Mouse (Mus musculus) midbrain, postnatal 0 days (tissue): Measurements from ENCODE around the gene Kalrn. TPM values are rescaled to one million over a fixed set of nuclear protein-coding genes. Genes with fewer than 3 reads are reported as not detected.

ENCODE experiments used
- ATAC-seq: fragments of 200-750 bp; cut with Nextera tagmentation; 2 replicates; pipeline ENCODE4 v1.8.0; 2017; ENCODE audit warnings: moderate number of reproducible peaks, mild to moderate bottlenecking, moderate TSS enrichment, moderate library complexity; ENCODE audit not compliant: low FRiP score
- DNase-seq: peaks from one replicate; pipeline ENCODE4 v3.0.0-alpha.2; 2015; ENCODE audit warnings: low spot score
- H3K27ac ChIP-seq: fragments of 300-500 bp; sonication (generic); 2 replicates; pipeline ENCODE4 v1.5.1; 2014; ENCODE audit warnings: low read depth, mild to moderate bottlenecking, low read length, mixed read lengths
- H3K27me3 ChIP-seq: fragments of 300-500 bp; sonication (generic); 2 replicates; pipeline ENCODE4 v1.6.1; 2014; ENCODE audit warnings: low read length, control low read depth, mixed read lengths; ENCODE audit not compliant: insufficient read depth
- H3K36me3 ChIP-seq: fragments of 300-500 bp; sonication (generic); 2 replicates; pipeline ENCODE4 v1.6.1; 2014; ENCODE audit warnings: low read length, control low read depth, mixed read lengths; ENCODE audit not compliant: insufficient read depth
- H3K4me1 ChIP-seq: fragments of 300-500 bp; sonication (generic); 2 replicates; pipeline ENCODE4 v1.6.1; 2014; ENCODE audit warnings: mild to moderate bottlenecking, control low read depth, antibody characterized with exemption, low read length, mixed read lengths; ENCODE audit not compliant: insufficient read depth
- H3K4me2 ChIP-seq: fragments of 300-500 bp; sonication (generic); 2 replicates; pipeline ENCODE4 v1.6.1; 2014; ENCODE audit warnings: low read depth, mild to moderate bottlenecking, low read length, mixed read lengths; ENCODE audit not compliant: poor library complexity, severe bottlenecking
- H3K4me3 ChIP-seq: fragments of 300-500 bp; sonication (generic); 2 replicates; pipeline ENCODE4 v1.5.1; 2014; ENCODE audit warnings: low read depth, mild to moderate bottlenecking, low read length, moderate library complexity
- H3K9ac ChIP-seq: fragments of 300-500 bp; sonication (generic); replicated peaks from 2 replicates; pipeline ENCODE4 v1.6.1; 2014; ENCODE audit warnings: mild to moderate bottlenecking, low read length, moderate library complexity, mixed read lengths; ENCODE audit not compliant: poor library complexity, severe bottlenecking
- H3K9me3 ChIP-seq: fragments of 300-500 bp; sonication (generic); 2 replicates; pipeline ENCODE4 v1.6.1; 2016; ENCODE audit warnings: low read length, control low read depth
- CTCF ChIP-seq: IDR thresholded peaks from 2 replicates; pipeline ENCODE4 v1.5.1; 2016; ENCODE audit warnings: antibody characterized with exemption, mild to moderate bottlenecking
- WGBS: fragments of 180-500 bp; shearing (Covaris S2); extraction: QIAGEN DNeasy Blood & Tissue Kit; methylation state at CpG from one replicate; pipeline ENCODE4 v1.1.7; 2014; 5-methylcytosine and 5-hydroxymethylcytosine counted together
- polyA plus RNA-seq: library from polyadenylated mRNA; unstranded; fragments of >200 nt; fragmentation: Nextera tagmentation; extraction: Ambion mirVana; gene quantifications from 2 replicates; pipeline ENCODE4 v1.2.1, GENCODE M21; 2015
- total RNA-seq: library from RNA; depleted of rRNA; stranded (reverse); fragments of >200 nt; gene quantifications from 2 replicates; pipeline ENCODE4 v1.2.3, GENCODE M21; 2014

Kalrn gene
- total and polyA plus RNA-seq, 2 experiments from 2014 or later, result 23.6 to 128 TPM

DNA sequence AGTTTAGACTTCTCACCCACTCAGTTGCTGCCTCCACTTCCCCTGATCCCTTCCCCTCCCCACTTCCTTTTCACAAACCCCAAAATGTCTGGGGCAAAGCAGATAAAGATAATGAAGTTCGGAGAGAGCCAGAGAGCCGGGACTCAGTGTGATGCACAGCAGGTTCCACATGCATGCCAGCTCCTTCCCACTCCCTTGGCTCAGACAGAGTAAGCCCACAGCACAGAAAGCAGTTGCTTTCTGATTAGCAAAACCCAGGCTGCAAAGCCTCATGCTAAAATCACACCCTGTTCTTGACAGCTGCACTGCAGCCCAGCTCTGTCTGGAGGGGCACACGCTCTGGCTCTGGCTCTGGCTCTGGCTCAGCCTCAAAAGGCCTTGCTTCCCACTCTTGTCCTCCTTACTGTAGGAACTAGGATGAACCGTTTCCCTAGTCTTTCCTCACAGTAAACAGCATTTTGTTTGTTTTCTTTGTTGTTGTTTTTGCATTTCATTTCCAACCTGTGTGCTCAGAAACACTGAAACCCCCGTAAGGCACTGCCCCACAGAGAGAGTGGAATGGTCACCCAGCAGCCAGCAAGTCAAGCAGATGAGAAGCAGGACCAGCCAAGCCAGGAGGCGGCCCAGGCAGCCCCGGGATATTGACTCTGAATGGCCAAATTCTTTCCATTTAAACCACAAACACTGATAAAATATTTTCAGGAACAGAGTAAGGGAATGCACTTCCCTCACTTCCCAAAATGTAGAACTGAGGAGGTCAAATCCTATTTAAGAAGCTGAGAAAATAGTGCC, 230.8 kb downstream of the Kalrn start:
- peak; percentile 72 for DNase-seq
- Histone ChIP-seq H3K9me3 (no peaks in the 10 kb centered on the region), H3K4me2 (no peak overlapping the region), H3K4me3 (no peak overlapping the region), H3K36me3 (no peaks in the 10 kb centered on the region), H3K9ac (no peak overlapping the region), H3K27ac (no peak overlapping the region), H3K4me1 (peaks cover 12% of the 10 kb centered on the region; the same call in 1 of the 2 replicates), H3K27me3 (no peaks in the 10 kb centered on the region)
- ATAC-seq, result no peak
- WGBS, result 51% methylated on average over 7 of the region's 7 CpGs
- TF ChIP-seq CTCF, result no peak

DNA sequence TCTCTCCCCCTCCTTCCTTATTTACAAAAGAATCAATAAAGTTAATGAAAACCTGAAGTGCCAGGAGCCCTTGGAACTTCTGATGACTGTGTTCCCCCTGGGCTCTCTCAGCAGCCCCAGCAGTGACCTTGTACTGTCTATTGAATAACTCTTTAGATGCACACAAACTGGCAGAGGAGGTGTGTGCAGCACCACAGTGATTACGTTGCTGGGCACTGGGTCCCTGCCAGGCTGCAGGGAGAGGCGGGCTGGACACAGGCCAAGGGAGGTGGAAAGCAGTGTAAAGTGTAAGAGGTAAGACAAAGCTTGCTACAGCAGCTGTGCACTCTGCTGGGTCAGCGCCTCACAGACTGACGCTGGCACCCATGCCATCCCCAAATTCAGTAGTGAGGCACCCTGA, 238.4 kb downstream of the Kalrn start:
- H3K9me3 ChIP-seq, result no peaks in the 10 kb centered on the region
- H3K4me1 ChIP-seq, result peaks cover 13% of the 10 kb centered on the region
- DNase-seq (peak; percentile 48), ATAC-seq (no peak)
- H3K27ac ChIP-seq, result no peak overlapping the region
- no peaks in the 10 kb centered on the region for H3K36me3 ChIP-seq
- no peak overlapping the region for H3K4me2 ChIP-seq
- no peaks in the 10 kb centered on the region for H3K27me3 ChIP-seq
- 47% methylated on average over 4 of the region's 4 CpGs for WGBS
- H3K4me3 ChIP-seq, result no peak overlapping the region
- no peak for TF ChIP-seq CTCF
- no peak overlapping the region for H3K9ac ChIP-seq

DNA sequence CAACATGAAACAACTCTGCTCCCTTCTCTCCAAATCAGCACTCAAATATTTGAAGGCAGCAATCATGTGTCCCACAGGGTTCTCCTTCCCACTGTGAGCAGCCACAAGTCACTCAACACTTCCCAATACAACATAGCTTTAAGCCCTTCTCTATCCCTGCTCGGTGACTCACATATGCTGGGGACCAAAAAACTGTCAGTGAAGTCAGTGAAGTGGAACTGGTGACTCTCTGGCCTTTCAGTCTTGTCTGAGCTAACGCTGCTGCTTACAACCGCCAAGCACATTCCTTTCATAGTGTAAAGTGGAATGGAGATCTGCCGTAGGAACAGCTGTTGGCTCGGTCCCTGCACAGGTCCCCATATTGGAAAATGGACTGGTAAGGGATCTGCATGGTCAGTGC, 241.7 kb downstream of the Kalrn start:
- ATAC-seq (no peak), DNase-seq (no peak)
- no peak overlapping the region for H3K27ac ChIP-seq
- H3K9me3 ChIP-seq, result no peaks in the 10 kb centered on the region
- TF ChIP-seq CTCF, result no peak
- H3K27me3 ChIP-seq, result no peaks in the 10 kb centered on the region
- no peak overlapping the region for H3K4me2 ChIP-seq
- H3K4me3 ChIP-seq, result no peak overlapping the region
- peaks cover 11% of the 10 kb centered on the region for H3K4me1 ChIP-seq
- 43% methylated on average over 5 of the region's 5 CpGs for WGBS
- no peak overlapping the region for H3K9ac ChIP-seq
- no peaks in the 10 kb centered on the region for H3K36me3 ChIP-seq

DNA sequence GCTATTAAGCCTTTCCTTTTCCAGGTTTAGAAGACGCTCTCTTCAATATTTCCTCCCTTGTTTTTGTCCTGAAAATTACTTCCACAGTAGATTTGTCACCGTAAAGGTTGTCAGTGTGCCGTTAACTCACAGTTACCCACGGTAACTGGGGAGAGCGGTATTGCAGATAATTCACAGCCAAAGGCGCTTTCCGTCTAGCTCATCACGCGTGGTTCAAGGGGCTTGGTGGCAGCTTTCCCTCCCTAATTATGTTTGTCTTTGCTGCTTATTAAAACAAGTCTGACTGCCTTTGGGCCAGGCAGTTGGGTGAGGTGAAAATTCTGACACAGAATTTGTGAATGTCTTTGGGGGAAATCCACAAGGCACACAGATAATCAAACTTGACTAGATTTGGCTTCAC, 243.5 kb downstream of the Kalrn start:
- DNase-seq (no peak), ATAC-seq (0 out of 2 replicates have a peak, but pooled peaks have one; percentile 14)
- no peaks in the 10 kb centered on the region for H3K27me3 ChIP-seq
- WGBS, result 26% methylated on average over 9 of the region's 9 CpGs
- no peak for TF ChIP-seq CTCF
- no peaks in the 10 kb centered on the region for H3K9me3 ChIP-seq
- peak overlapping the region; percentile 36 for H3K4me2 ChIP-seq
- H3K9ac ChIP-seq, result no peak overlapping the region
- peak overlapping the region; percentile 57 for H3K27ac ChIP-seq
- H3K4me1 ChIP-seq, result peaks cover 11% of the 10 kb centered on the region
- no peaks in the 10 kb centered on the region; the same call in 1 of the 2 replicates for H3K36me3 ChIP-seq
- H3K4me3 ChIP-seq, result no peak overlapping the region

DNA sequence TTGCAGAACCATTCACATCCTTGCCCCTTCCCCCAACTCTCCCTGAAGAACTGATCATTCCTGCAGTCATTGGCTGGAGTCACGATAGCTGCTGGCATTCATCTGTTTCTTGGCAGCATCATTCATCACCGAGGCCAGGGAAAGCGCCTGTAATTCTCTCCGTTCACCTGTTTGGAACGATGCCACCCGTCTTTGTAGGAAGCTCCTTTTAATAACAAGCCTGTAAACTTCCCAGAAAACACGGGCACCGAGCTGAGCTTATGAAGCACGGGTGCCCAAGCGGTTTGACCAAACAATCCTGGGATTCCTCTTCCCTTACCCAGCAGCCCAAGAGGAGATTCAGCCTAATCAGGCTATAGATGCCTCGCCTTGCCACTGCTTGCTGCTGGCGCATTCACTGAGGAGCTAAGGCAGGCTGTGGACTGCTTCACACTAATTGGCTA, 243.9 kb downstream of the Kalrn start:
- H3K27me3 ChIP-seq, result no peaks in the 10 kb centered on the region
- H3K4me2 ChIP-seq, result peak overlapping the region; percentile 36
- H3K9me3 ChIP-seq, result no peaks in the 10 kb centered on the region
- peak; percentile 58 for TF ChIP-seq CTCF
- H3K27ac ChIP-seq, result peak overlapping the region; percentile 57
- ATAC-seq (peak; percentile 71; the same call in 1 of the 2 replicates), DNase-seq (peak; percentile 87)
- H3K36me3 ChIP-seq, result no peaks in the 10 kb centered on the region; the same call in 1 of the 2 replicates
- H3K4me3 ChIP-seq, result no peak overlapping the region
- 0 out of 2 replicates have a peak overlapping the region, but pooled peaks have one; percentile 14 for H3K9ac ChIP-seq
- H3K4me1 ChIP-seq, result peaks cover 11% of the 10 kb centered on the region
- WGBS, result 34% methylated on average over 12 of the region's 12 CpGs

DNA sequence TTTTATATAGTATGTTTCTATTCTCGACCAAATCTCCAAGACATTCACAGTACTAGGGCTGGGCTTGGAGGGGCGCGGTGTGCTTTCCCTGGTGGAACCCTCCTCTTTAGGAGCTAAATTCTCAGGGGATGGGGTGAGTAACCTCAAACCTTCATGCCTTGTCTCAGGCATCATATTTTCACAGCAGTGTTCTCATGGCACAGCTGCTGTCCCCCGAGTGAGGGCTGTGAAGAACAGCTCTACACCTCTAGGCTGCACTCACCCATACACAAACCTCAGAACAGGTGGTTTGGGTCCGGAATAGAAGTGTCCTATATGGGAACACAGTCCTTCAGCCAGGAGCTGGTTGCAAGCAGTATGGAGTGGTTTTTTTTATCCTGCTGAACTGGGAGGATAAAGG, 245.4 kb downstream of the Kalrn start:
- no peak for DNase-seq
- H3K27ac ChIP-seq, result no peak overlapping the region
- no peaks in the 10 kb centered on the region; the same call in 1 of the 2 replicates for H3K36me3 ChIP-seq
- no peaks in the 10 kb centered on the region for H3K27me3 ChIP-seq
- H3K9ac ChIP-seq, result no peak overlapping the region
- no peak for ATAC-seq
- H3K4me2 ChIP-seq, result no peak overlapping the region
- H3K9me3 ChIP-seq, result no peaks in the 10 kb centered on the region
- 85% methylated on average over 5 of the region's 5 CpGs for WGBS
- H3K4me1 ChIP-seq, result peaks cover 11% of the 10 kb centered on the region
- TF ChIP-seq CTCF, result no peak
- H3K4me3 ChIP-seq, result no peak overlapping the region
